Mouse (Mus musculus): ENCODE measurements around the gene Slit1. TPM values are rescaled to one million over a fixed set of nuclear protein-coding genes. Genes with fewer than 3 reads are reported as not detected.

Gene Slit1
- total RNA-seq, 2 experiments from 2014 or later = 3.5 to 8.0 TPM

GRCm38 (mm10) chr19:41606208-41606987, 137.1 kb downstream of the Slit1 start:
- no peak for DNase-seq (ENCODE audit: low spot score in 2 of 2)

DNA sequence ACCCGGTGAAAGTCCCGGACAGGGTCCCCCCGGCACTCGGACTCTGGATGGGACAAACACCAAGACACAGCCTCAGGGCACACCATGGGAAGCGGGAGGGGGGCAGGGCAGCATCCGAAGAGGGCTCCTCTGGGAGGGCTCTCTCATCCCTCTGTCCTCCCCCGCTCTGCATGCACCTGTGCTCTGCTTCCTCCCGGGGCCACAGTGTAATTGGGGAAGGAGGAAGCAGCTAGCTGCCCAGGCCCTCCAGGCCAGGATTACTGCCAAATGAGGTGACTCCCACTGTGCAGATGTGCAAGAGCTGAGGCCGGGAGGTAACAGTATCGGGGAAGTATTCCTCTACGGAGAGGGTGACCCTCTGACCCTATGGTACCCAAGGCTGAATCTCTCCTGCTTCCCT, 142.8 kb downstream of the Slit1 start:
- DNase-seq (ENCODE audit: low spot score in 2 of 2) = no peak

DNA sequence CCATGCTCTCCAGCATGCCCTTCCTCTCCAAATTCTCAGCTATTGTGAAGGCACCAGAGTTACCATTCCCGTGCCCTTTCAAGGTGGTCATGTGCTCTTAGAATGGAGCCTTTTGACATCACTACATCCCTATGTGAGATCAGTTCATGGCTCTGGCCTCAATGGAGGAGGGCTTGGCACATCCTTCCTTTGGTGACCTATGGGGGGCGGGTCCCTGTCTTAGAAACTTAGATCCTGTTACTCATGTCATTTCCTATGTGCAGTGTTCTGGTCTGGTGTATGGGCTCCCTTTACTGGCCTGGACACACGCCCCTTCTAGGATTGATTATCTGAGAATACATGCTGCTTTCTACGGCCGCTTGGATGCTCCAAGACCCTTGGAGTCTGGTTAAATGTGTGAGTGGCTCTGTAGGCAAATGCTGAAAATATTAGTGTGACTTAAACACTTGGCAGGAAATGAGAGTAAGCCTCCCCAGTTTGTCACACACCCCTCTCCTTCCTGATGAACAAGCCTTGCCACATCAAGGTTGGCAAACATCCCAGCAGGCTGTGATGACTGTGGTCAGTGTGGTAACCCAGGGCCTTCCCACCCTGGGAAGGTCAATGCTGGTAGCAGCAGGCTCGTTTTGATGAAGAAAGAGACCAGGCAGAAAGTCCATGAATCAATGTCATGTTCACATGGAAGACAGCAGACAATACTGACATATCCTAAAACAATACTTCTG, 146.1 kb downstream of the Slit1 start:
- peak; percentile 61 to 74 for DNase-seq (ENCODE audit: low spot score in 2 of 2)

DNA sequence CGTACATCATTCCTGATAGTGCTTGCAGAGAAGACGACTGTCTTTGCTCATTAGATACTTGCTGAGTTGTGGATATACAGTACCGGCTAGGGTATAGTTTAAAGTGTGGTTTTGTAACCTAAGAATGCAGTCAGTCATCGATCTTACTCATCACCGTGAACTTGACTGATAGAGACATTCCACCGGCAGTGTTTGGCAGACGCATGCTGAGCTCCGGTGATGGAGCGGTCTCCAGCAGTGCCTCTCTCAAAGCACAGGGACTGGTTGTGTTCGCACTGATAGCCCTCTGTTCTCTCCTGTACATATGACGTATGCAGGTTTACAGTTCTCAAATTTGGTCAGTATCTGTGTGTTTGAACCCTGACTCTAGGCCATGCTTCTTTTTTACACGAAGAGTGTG, 151.7 kb downstream of the Slit1 start:
- DNase-seq (ENCODE audit: low spot score in 2 of 2) = no peak

DNA sequence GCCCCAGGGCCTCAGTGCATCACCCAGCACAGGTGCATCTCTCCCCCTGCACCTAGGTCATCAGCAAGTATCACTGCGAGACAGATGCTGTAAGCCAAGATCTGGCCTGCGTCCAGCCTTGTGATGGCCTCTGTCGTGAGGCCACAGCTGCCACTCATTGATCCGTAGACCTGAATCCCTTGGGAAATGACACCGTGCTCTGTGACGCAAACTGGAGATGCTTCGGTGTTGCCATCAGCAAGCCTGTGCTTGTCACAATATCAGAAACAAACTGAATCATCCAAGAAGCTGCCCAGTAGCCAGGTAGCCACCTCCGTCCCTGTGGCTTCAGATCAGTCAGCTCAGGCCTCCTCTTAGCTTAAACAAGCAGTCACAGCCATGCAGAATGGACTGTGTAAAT, 153.8 kb downstream of the Slit1 start:
- DNase-seq (ENCODE audit: low spot score in 2 of 2) = no peak

- DNase-seq (ENCODE audit: low spot score in 2 of 2) = no peak
These were observed 154.4 kb downstream of the Slit1 start for GRCm38 (mm10) chr19:41589026-41589425.

DNA sequence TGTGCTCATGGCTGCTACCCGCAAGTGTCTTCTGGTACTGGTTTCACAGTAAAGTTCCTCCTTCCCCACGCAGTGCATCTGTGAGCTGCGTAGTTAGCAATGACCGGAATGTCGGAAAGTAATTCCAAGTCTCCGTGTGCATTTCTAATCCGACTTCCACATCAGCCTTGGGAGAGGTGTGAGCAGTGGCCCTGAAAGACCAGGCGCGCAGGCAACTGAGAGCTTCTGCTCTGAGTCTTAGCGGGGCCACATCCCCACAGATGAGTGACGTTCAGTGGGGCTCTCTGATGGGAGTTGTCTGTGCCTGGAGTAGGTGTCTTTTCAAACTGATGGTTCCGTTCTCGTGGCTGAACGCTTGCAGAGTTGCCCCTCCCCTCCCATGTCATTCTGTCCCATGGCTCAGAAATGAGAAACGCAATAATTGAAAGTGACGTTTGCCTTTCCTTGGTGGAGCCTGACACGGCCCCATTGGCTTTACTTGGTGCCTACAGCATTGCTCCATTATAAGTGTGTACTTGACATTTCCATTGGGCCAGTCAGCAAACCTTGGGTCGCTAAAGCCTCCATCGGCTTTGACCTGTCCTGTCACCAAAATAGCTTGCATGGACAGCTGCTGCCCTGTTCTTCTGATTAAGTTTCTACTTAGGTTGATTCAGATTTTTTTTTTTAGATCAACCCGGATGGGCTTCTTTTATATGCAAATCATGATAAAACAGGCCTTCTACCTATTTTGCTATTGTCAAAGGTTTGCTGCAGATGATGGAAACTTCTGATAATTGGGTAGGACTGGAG, 155.8 kb downstream of the Slit1 start:
- no peak for DNase-seq (ENCODE audit: low spot score in 2 of 2)

- no peak for DNase-seq (ENCODE audit: low spot score in 2 of 2)
These were observed 156.7 kb downstream of the Slit1 start for GRCm38 (mm10) chr19:41586752-41587151.

GRCm38 (mm10) chr19:41582918-41583514, 160.4 kb downstream of the Slit1 start:
- DNase-seq (ENCODE audit: low spot score in 2 of 2) = no peak

DNA sequence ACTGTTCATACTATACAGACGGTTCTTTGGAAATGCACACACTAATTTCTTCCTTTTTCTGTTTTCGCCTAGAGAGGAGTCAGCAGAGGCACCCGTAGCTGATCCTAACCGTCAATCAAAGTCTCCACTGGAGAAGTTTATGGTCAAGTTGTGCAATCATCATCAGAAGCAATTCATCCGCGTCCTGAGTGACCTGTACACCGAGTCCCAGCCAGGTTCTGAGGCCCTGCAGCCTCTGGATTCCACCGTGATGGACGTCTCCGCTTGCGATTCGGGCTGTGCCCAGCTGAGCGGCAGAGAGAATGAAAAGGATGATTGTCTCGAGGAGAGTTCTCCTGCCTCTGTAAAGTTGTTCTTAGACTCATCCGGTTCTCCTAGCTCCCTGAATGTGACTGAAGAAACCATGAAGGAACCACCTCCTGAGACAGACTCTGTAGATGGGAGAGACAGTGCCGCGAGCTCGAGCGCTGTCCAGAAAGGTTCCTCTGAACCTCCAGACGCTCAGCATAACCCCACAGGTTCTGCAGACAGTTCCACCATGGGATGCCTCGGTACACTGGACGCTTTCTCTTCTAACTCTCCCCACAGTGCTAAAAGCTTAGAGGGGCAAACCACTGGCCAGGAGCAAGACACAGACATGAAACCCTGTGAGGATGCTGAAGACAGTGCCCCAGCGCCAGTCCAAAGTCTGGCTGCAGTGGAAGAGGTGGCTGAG, 161.6 kb downstream of the Slit1 start, which contains the start of gene Gm340:
Gm340 (plus strand) TSS at position 665 of the 715 bp plus-strand sequence.
- DNase-seq (ENCODE audit: low spot score in 2 of 2) = no peak

DNA sequence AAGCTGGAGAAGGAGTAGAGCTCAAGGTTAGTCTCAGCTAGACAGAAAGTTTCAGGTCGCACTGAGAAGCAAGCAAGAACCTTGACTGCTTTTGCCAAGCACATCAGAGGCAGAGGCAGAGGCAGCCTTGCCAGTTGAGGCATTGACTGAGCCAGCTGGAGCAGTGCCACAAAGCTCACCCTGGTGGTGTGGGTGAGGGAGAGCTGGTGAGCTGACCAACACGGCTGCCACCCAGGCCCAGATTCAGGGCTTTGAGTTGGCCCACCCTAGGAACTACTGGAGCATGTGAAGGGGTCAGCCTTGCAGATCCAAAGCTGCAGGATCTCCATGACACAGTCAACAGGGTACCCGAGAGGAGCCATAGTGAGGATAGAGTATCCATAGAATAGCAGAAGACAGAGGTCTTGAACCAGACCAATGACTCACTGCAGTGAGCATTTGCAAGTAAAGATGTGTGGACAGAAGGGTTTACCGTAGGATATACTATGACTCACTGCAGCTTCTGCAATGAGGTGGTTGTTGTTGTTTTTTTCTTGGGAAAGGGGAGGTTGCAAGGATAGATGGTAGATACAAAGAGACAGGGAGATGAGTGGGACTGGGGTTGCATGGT, 164.0 kb downstream of the Slit1 start:
- peak in 1 of 2 experiments; percentile 49 for DNase-seq (ENCODE audit: low spot score in 2 of 2)

DNA sequence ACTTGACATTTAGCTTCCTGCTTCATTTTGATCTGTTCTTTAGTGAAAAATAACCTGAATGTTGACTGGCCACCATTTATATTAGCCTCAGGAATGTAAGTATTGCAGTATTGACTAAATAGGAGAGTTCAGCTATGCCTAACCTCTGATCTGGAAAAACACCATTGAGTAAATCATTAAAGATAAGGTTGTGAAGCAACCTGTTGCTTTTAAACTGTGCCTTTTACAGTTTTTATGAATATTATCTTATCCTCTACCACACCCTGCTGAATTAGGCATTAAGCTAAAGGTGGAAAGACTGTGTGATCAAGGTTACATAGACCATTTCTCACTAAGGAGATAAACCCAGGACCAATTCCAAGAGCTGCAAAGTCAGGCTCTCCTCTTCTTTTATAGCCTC, 165.9 kb downstream of the Slit1 start:
- no peak for DNase-seq (ENCODE audit: low spot score in 2 of 2)

DNA sequence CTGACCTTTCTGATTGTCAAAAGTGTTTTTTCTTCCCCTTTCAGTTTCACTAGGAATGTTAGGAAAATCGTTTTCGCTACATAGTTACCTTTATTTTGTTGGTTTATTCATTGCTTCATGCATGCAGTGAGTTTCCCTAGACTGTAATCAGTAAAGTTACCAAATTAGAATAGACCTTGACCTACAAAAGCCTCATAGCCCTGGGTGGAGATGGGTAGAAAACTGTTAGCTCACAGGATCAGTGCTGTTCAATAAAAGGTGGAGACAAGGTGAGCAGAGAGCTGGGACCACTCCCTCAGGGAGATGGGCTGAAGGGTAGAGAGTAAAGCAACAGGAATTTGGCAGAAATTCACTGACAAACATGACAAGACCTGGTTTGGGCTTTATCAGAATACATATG, 169.8 kb downstream of the Slit1 start:
- no peak for DNase-seq (ENCODE audit: low spot score in 2 of 2)

DNA sequence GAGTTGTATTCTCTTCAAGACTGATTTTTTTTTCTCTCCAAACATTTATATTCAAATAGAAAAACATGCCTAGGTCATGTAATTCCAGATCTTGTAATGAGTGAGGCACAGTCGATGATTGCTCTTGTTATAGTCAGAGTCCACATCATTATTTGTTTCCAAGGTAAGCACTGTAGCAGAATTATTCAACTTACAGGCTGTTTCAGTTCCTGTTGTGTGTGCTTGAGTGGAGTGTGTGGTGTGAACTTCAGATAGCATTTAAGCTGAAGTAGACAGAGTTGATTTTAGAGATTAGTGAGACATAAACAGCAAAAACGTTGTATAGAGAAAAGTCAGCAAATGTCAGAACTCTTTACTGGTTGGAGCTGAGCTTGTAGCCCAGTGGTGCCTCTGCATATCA, 174.7 kb downstream of the Slit1 start:
- DNase-seq (ENCODE audit: low spot score in 2 of 2) = no peak

DNA sequence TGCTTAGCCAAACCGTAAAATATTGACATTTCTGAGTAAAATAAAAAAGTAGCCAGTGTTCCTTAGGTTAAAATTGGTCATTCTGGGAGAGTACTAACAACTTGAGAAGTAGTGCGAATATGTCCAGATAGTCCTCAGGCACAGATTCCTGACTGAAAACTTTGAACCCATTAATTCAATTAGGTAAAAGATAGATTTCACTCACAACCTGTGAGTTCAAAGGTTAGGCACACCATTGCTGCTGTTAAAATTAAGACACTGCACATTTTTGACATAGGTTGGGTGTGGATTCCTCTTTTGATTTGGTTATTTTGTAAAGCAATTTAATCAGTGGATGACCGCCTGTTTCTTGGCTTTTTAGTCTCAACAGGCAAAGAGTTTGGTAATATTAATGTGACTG, 182.6 kb downstream of the Slit1 start:
- DNase-seq (ENCODE audit: low spot score in 2 of 2) = no peak

- no peak for DNase-seq (ENCODE audit: low spot score in 2 of 2)
These were observed 184.5 kb downstream of the Slit1 start for GRCm38 (mm10) chr19:41558891-41559486.

- no peak for DNase-seq (ENCODE audit: low spot score in 2 of 2)
These were observed 186.0 kb downstream of the Slit1 start for GRCm38 (mm10) chr19:41557491-41557890.

- no peak for DNase-seq (ENCODE audit: low spot score in 2 of 2)
These were observed 186.5 kb downstream of the Slit1 start for GRCm38 (mm10) chr19:41556981-41557380.
